ENCODE assay signal across 7 mouse cellular contexts in the genomic region with DNA sequence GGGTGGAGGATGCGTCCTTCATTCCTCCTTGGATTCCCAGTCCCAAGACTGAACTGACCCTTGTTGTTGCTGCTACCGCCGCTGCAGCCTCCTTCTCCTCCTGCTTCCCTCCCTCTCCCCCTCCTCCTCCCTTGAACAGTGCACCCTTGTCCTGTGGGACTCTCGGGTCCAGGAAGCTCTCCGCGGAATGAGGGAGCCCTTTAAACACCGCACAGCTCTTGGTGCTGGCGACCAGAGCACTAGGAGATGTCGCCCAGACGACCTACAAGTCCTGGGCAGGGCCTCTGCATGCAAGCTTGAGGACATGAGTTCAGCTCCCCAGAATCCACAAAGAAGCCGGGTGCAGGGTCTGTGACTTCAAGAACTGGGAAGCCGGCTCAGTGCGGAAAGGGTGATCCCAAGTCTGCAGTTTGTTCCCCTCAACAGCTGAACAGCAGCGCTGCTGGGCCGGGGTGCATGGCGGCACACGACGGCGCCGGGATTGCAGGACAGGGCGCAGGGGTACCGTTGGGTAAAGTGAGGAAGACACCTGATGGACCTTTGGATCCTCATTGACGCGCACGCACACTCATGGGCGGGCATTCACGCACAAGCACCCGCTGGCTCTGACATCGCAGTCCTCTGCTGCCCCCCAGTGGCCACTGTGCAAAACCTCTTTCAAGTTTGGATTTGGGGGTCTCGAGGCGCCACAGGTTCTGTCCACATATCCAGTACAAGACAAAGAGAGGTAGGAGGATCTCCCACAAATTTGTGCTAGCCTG. TPM values are rescaled to one million over a fixed set of nuclear protein-coding genes. Genes with fewer than 3 reads are reported as not detected.
DNase-seq lines count a peak whose midpoint lies in the region; ATAC-seq lines count a peak whose summit lies in the region.

No protein-coding gene starts in this region.

- H3K4me1 ChIP-seq in embryonic facial prominence, embryonic 10.5 days: peaks cover 32% of the 10 kb centered on the region
- H3K4me1 ChIP-seq in limb, embryonic 11.5 days (ENCODE audit: control insufficient read depth, insufficient read depth, low read length): peaks cover 7% of the 10 kb centered on the region
- H3K4me1 ChIP-seq in midbrain, embryonic 13.5 days (replicated peaks): peaks cover 20% of the 10 kb centered on the region

- H3K36me3 ChIP-seq in embryonic facial prominence, embryonic 10.5 days (replicated peaks): no peaks in the 10 kb centered on the region
- no peaks in the 10 kb centered on the region for H3K36me3 ChIP-seq in limb, embryonic 11.5 days (ENCODE audit: control insufficient read depth, insufficient read depth, low read length)
- no peaks in the 10 kb centered on the region for H3K36me3 ChIP-seq in midbrain, embryonic 13.5 days

- no peaks in the 10 kb centered on the region for H3K9me3 ChIP-seq in embryonic facial prominence, embryonic 10.5 days
- no peaks in the 10 kb centered on the region for H3K9me3 ChIP-seq in limb, embryonic 11.5 days (ENCODE audit: control insufficient read depth, low read length)
- no peaks in the 10 kb centered on the region for H3K9me3 ChIP-seq in midbrain, embryonic 13.5 days

- H3K27ac ChIP-seq in embryonic facial prominence, embryonic 10.5 days (replicated peaks): peak overlapping the region; percentile 72
- no peak overlapping the region for H3K27ac ChIP-seq in limb, embryonic 11.5 days (replicated peaks; ENCODE audit: low read depth, low read length)
- no peak overlapping the region for H3K27ac ChIP-seq in midbrain, embryonic 13.5 days

- 4% methylated on average over 31 of the region's 31 CpGs for WGBS in embryonic facial prominence, embryonic 10.5 days
- 7% methylated on average over 31 of the region's 31 CpGs for WGBS in limb, embryonic 11.5 days
- 5% methylated on average over 31 of the region's 31 CpGs for WGBS in midbrain, embryonic 13.5 days

- peak; percentile 91 for DNase-seq in adrenal gland, postnatal 10 days
- DNase-seq in embryonic facial prominence, embryonic 10.5 days (ENCODE audit: low spot score): peak; percentile 93
- peak; percentile 76 to 93 for DNase-seq in heart, adult 18-20 months
- DNase-seq in kidney, adult 18-20 months: peak; percentile 85
- peak; percentile 95 for DNase-seq in limb, embryonic 11.5 days (ENCODE audit: low spot score)
- peak; percentile 70 for DNase-seq in spleen, adult 12 weeks (ENCODE audit: low spot score)

- H3K27me3 ChIP-seq in embryonic facial prominence, embryonic 10.5 days (replicated peaks; ENCODE audit: low read depth, poor library complexity, severe bottlenecking): peaks cover 22% of the 10 kb centered on the region
- H3K27me3 ChIP-seq in limb, embryonic 11.5 days (ENCODE audit: control insufficient read depth, insufficient read depth, low read length): no peaks in the 10 kb centered on the region
- peaks cover 20% of the 10 kb centered on the region for H3K27me3 ChIP-seq in midbrain, embryonic 13.5 days

- H3K9ac ChIP-seq in limb, embryonic 11.5 days (ENCODE audit: low read length): peak overlapping the region; percentile 66
- H3K9ac ChIP-seq in midbrain, embryonic 13.5 days (replicated peaks): peak overlapping the region; percentile 67

- H3K4me3 ChIP-seq in embryonic facial prominence, embryonic 10.5 days: peak overlapping the region; percentile 61
- peak overlapping the region; percentile 35 for H3K4me3 ChIP-seq in limb, embryonic 11.5 days (ENCODE audit: low read depth, low read length)
- peak overlapping the region; percentile 40 for H3K4me3 ChIP-seq in midbrain, embryonic 13.5 days (replicated peaks)

- peak overlapping the region; percentile 77 for H3K4me2 ChIP-seq in limb, embryonic 11.5 days (ENCODE audit: low read depth, severe bottlenecking)
- H3K4me2 ChIP-seq in midbrain, embryonic 13.5 days (replicated peaks): peak overlapping the region; percentile 72

- 0 out of 2 replicates have a peak, but pooled peaks have one; percentile 8 for ATAC-seq in limb, embryonic 11.5 days (ENCODE audit: insufficient number of reproducible peaks, low FRiP score, low TSS enrichment, low read depth)
- ATAC-seq in midbrain, embryonic 13.5 days: 0 out of 2 replicates have a peak, but pooled peaks have one; percentile 28

RNA-seq across cellular contexts. Expression of gene Ranbp3, which starts 4.5 kb away (rescaled TPM):
- 10 to 100 TPM; 56.6 to 62.0 TPM for total RNA-seq in adrenal gland, postnatal 10 days (2021)
- 132 and 138 TPM in 2 replicates for polyA plus RNA-seq in embryonic facial prominence, embryonic 10.5 days (2016; fragmentation: Nextera tagmentation; extraction: Ambion mirVana)
- 10 to 100 TPM; 33.8 to 35.7 TPM for total RNA-seq in heart, adult 18-20 months (2021)
- 118 and 131 TPM in 2 replicates for polyA plus RNA-seq in limb, embryonic 11.5 days (2014; fragmentation: Nextera tagmentation; extraction: Ambion mirVana)
- 108 and 109 TPM in 2 replicates for polyA plus RNA-seq in midbrain, embryonic 13.5 days (2015; fragmentation: Nextera tagmentation; extraction: Ambion mirVana)

RNA-seq across cellular contexts. Expression of gene Catsperd, which starts 40.6 kb away (rescaled TPM):
- total RNA-seq in adrenal gland, postnatal 10 days (2021): 1 to 10 TPM in 1 of 2 experiments, under 1 TPM in 1; 0.66 to 1.1 TPM
- polyA plus RNA-seq in embryonic facial prominence, embryonic 10.5 days (2016; fragmentation: Nextera tagmentation; extraction: Ambion mirVana): 0.73 and 0.77 TPM in 2 replicates
- total RNA-seq in heart, adult 18-20 months (2021): under 1 TPM in 1 of 2 experiments, not detected in 1; 0.10 TPM
- polyA plus RNA-seq in limb, embryonic 11.5 days (2014; fragmentation: Nextera tagmentation; extraction: Ambion mirVana): 0.61 and 0.85 TPM in 2 replicates
- 1.8 and 2.0 TPM in 2 replicates for polyA plus RNA-seq in midbrain, embryonic 13.5 days (2015; fragmentation: Nextera tagmentation; extraction: Ambion mirVana)

RNA-seq across cellular contexts. Expression of gene Lonp1, which starts 41.9 kb away (rescaled TPM):
- 100 to 1,000 TPM; 229 to 256 TPM for total RNA-seq in adrenal gland, postnatal 10 days (2021)
- 56.5 and 59.0 TPM in 2 replicates for polyA plus RNA-seq in embryonic facial prominence, embryonic 10.5 days (2016; fragmentation: Nextera tagmentation; extraction: Ambion mirVana)
- total RNA-seq in heart, adult 18-20 months (2021): 100 to 1,000 TPM; 125 to 130 TPM
- 61.9 and 66.3 TPM in 2 replicates for polyA plus RNA-seq in limb, embryonic 11.5 days (2014; fragmentation: Nextera tagmentation; extraction: Ambion mirVana)
- 40.9 and 43.4 TPM in 2 replicates for polyA plus RNA-seq in midbrain, embryonic 13.5 days (2015; fragmentation: Nextera tagmentation; extraction: Ambion mirVana)

RNA-seq across cellular contexts. Expression of gene Ndufa11, which starts 49.0 kb away (rescaled TPM):
- total RNA-seq in adrenal gland, postnatal 10 days (2021): 100 to 1,000 TPM; 432 to 465 TPM
- 388 and 402 TPM in 2 replicates for polyA plus RNA-seq in embryonic facial prominence, embryonic 10.5 days (2016; fragmentation: Nextera tagmentation; extraction: Ambion mirVana)
- total RNA-seq in heart, adult 18-20 months (2021): 100 to 1,000 TPM; 844 to 954 TPM
- 413 and 428 TPM in 2 replicates for polyA plus RNA-seq in limb, embryonic 11.5 days (2014; fragmentation: Nextera tagmentation; extraction: Ambion mirVana)
- polyA plus RNA-seq in midbrain, embryonic 13.5 days (2015; fragmentation: Nextera tagmentation; extraction: Ambion mirVana): 465 and 479 TPM in 2 replicates

RNA-seq across cellular contexts. Expression of gene Vmac, which starts 49.3 kb away (rescaled TPM):
- total RNA-seq in adrenal gland, postnatal 10 days (2021): 10 to 100 TPM; 16.8 to 24.2 TPM
- 14.1 and 14.5 TPM in 2 replicates for polyA plus RNA-seq in embryonic facial prominence, embryonic 10.5 days (2016; fragmentation: Nextera tagmentation; extraction: Ambion mirVana)
- 1 to 10 TPM; 3.3 to 4.5 TPM for total RNA-seq in heart, adult 18-20 months (2021)
- 19.7 and 21.1 TPM in 2 replicates for polyA plus RNA-seq in limb, embryonic 11.5 days (2014; fragmentation: Nextera tagmentation; extraction: Ambion mirVana)
- polyA plus RNA-seq in midbrain, embryonic 13.5 days (2015; fragmentation: Nextera tagmentation; extraction: Ambion mirVana): 15.5 and 18.2 TPM in 2 replicates
